31 mouse cellular contexts compared by ENCODE assay signal in the genomic region with DNA sequence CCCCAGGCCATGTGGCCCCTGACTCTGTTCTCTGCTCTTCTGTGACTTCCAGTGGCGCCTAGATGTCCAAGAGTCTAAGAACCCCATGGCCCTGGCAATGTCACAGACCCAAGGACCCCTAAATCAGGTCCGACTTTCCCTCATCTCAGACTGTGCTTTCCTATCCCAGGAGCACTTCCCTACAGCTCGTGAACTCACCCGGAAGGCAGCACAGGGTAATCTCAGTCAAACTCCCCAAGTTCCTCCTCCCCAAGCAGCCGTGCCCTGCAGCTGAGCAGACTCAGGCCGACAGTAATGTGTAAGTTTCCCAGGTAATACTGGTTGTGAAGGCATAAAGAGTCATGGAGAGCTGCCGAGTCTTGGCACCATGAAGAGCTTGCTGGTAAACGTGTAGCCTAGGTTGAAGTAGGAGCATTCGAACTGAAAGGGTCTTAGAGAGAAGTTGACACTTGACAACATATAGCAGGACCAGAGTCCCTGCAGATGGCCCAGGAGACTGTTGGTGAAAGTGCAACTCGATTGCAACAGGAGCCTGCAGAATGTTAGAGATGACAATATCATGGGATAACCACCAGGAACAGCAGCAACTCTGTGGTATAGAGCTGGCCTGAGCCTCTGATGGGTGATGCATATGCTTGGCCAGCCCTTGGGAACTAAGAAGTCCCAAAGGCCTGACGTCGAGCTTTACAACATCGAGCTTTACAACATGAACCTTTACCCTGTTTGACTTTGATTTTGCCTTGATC. TPM values are rescaled to one million over a fixed set of nuclear protein-coding genes. Genes with fewer than 3 reads are reported as not detected.
DNase-seq lines count a peak whose midpoint lies in the region; ATAC-seq and TF ChIP-seq lines count a peak whose summit lies in the region.
"Had no signal": no experiment of that assay in that cellular context is flagged by ENCODE, and none has a peak within 500 bp of the region (broad histone marks: within the 10 kb centered on the region; RNA-seq: fewer than 3 reads in every experiment).

No protein-coding gene starts in this region.

- no peak overlapping the region for H3K4me2 ChIP-seq in heart, embryonic 12.5 days
- no peak overlapping the region for H3K4me2 ChIP-seq in neural tube, embryonic 15.5 days
- H3K4me2 ChIP-seq: embryonic facial prominence, embryonic 15.5 days; heart, embryonic 13.5 days; hindbrain, embryonic 13.5 days had no signal

- H3K79me2 ChIP-seq in liver, adult 2 months (ENCODE audit: control insufficient read depth, insufficient read depth, low read length) = no peaks in the 10 kb centered on the region

- H3K27ac ChIP-seq in heart, embryonic 12.5 days (ENCODE audit: poor library complexity, severe bottlenecking) = no peak overlapping the region
- no peak overlapping the region for H3K27ac ChIP-seq in liver, adult 2 months (replicated peaks; ENCODE audit: insufficient read depth, low read depth, low read length)
- H3K27ac ChIP-seq in neural tube, embryonic 15.5 days (replicated peaks) = no peak overlapping the region
- H3K27ac ChIP-seq: embryonic facial prominence, embryonic 15.5 days; forebrain, embryonic 10.5 days; gastrocnemius, adult 2 months; heart, adult 2 months; heart, embryonic 13.5 days; hindbrain, embryonic 13.5 days had no signal

- H3K9ac ChIP-seq in heart, embryonic 12.5 days = no peak overlapping the region
- no peak overlapping the region for H3K9ac ChIP-seq in liver, adult 2 months (ENCODE audit: low read depth, low read length)
- no peak overlapping the region for H3K9ac ChIP-seq in neural tube, embryonic 15.5 days (replicated peaks)
- H3K9ac ChIP-seq: embryonic facial prominence, embryonic 15.5 days; heart, embryonic 13.5 days; hindbrain, embryonic 13.5 days had no signal

- TF ChIP-seq CTCF in liver, adult 2 months (IDR thresholded peaks at IDR 0.05; ENCODE audit: low read depth, low read length) = no peak

- no peaks in the 10 kb centered on the region for H3K36me3 ChIP-seq in heart, embryonic 12.5 days
- no peaks in the 10 kb centered on the region for H3K36me3 ChIP-seq in liver, adult 2 months (ENCODE audit: control insufficient read depth, insufficient read depth, low read length)
- no peaks in the 10 kb centered on the region for H3K36me3 ChIP-seq in neural tube, embryonic 15.5 days
- H3K36me3 ChIP-seq: embryonic facial prominence, embryonic 15.5 days; forebrain, embryonic 10.5 days; G1E; heart, embryonic 13.5 days; hindbrain, embryonic 13.5 days had no signal

- DNase-seq in heart, adult 11 months = peak; percentile 70
- DNase-seq in liver, adult 2 months (ENCODE audit: extremely low read depth, low read depth, low spot score) = peak; percentile 10
- no peak for DNase-seq in liver
- DNase-seq in neural tube, embryonic 10.5 days (ENCODE audit: extremely low spot score, low spot score) = peak; percentile 9
- no peak for DNase-seq in kidney, postnatal 10 days
- DNase-seq: adrenal gland, adult 8-10 months; adrenal gland, postnatal 36 days; B cell, adult 2 months; cerebellum, adult 11 months; cerebellum, adult 8-10 months; cerebellum, postnatal 14 days; embryo, embryonic 11 days; gastrocnemius, adult 2 months; gastrocnemius, postnatal 36 days; heart, adult 2 months; heart, postnatal 36 days had no signal

- no peaks in the 10 kb centered on the region for H3K27me3 ChIP-seq in heart, embryonic 12.5 days (replicated peaks)
- no peaks in the 10 kb centered on the region for H3K27me3 ChIP-seq in liver, adult 2 months (ENCODE audit: control insufficient read depth, insufficient read depth, low read length)
- H3K27me3 ChIP-seq in neural tube, embryonic 15.5 days (replicated peaks) = no peaks in the 10 kb centered on the region
- H3K27me3 ChIP-seq: embryonic facial prominence, embryonic 15.5 days; heart, embryonic 13.5 days; hindbrain, embryonic 13.5 days had no signal

- no peak for ATAC-seq in heart, embryonic 12.5 days (ENCODE audit: insufficient number of reproducible peaks, low FRiP score)
- ATAC-seq in neural tube, embryonic 15.5 days (ENCODE audit: low FRiP score) = no peak
- peak; percentile 58 for ATAC-seq in megakaryocyte, adult 5-6 weeks (ENCODE audit: poor library complexity, severe bottlenecking)
- ATAC-seq: CD4-positive, CD25-positive, alpha-beta regulatory T cell, adult 4 months; forebrain, embryonic 14.5 days had no signal

- no peaks in the 10 kb centered on the region for H3K4me1 ChIP-seq in heart, embryonic 12.5 days (replicated peaks)
- no peaks in the 10 kb centered on the region for H3K4me1 ChIP-seq in liver, adult 2 months (ENCODE audit: control insufficient read depth, insufficient read depth, low read length)
- H3K4me1 ChIP-seq in neural tube, embryonic 15.5 days = no peaks in the 10 kb centered on the region
- H3K4me1 ChIP-seq: embryonic facial prominence, embryonic 15.5 days; forebrain, embryonic 10.5 days; heart, embryonic 13.5 days; hindbrain, embryonic 13.5 days had no signal

- 62% methylated on average over 13 of the region's 13 CpGs for WGBS in heart, embryonic 12.5 days
- WGBS in liver, adult 2 months = 72% methylated on average over 13 of the region's 13 CpGs
- 80% methylated on average over 13 of the region's 13 CpGs for WGBS in neural tube, embryonic 15.5 days

- no peak for TF ChIP-seq POLR2A in liver, adult 2 months (IDR thresholded peaks at IDR 0.05; ENCODE audit: extremely low read depth, insufficient read depth, low read length)

- no peak overlapping the region for H3K4me3 ChIP-seq in heart, embryonic 12.5 days
- H3K4me3 ChIP-seq in liver, adult 2 months (ENCODE audit: insufficient read depth, low read depth, low read length) = no peak overlapping the region
- H3K4me3 ChIP-seq in neural tube, embryonic 15.5 days (replicated peaks) = no peak overlapping the region
- H3K4me3 ChIP-seq: embryonic facial prominence, embryonic 15.5 days; erythroblast, embryonic 14.5 days; forebrain, embryonic 10.5 days; gastrocnemius, adult 2 months; heart, adult 2 months; heart, embryonic 13.5 days; hindbrain, embryonic 13.5 days had no signal

- no peaks in the 10 kb centered on the region for H3K9me3 ChIP-seq in heart, embryonic 12.5 days (replicated peaks)
- no peaks in the 10 kb centered on the region for H3K9me3 ChIP-seq in neural tube, embryonic 15.5 days (replicated peaks)
- H3K9me3 ChIP-seq: embryonic facial prominence, embryonic 15.5 days; forebrain, embryonic 10.5 days; G1E; heart, embryonic 13.5 days; hindbrain, embryonic 13.5 days had no signal

RNA-seq across cellular contexts. Expression of gene Igll1, which starts 6.9 kb away (rescaled TPM):
- polyA plus RNA-seq in heart, embryonic 12.5 days (2016; fragmentation: Nextera tagmentation; extraction: Ambion mirVana) = 0.15 TPM in 1 of 2 replicates, not detected in the other
- not detected in 2 replicates for total RNA-seq in liver, adult 2 months (2014; rRNA removed)
- polyA plus RNA-seq in liver, adult 2 months (2012; rRNA removed) = not detected in 2 replicates
- 0.57 TPM in 1 of 2 replicates, not detected in the other for polyA plus RNA-seq in neural tube, embryonic 15.5 days (2015; fragmentation: Nextera tagmentation; extraction: Ambion mirVana)
- 1.3 TPM in 1 of 2 replicates, not detected in the other for total RNA-seq in megakaryocyte, adult 5-6 weeks (2015)
- 0.45 and 0.51 TPM in 2 replicates for total RNA-seq in megakaryocyte, adult 5-6 weeks (2017)
- total RNA-seq: adrenal gland, adult 8-10 months; adrenal gland, postnatal 36 days; common myeloid progenitor, adult 5-6 weeks; gastrocnemius, adult 2 months; gastrocnemius, postnatal 36 days; heart, adult 2 months; heart, postnatal 36 days had no signal
- polyA plus RNA-seq: brain, embryonic 14.5 days; CD4-positive, CD25-positive, alpha-beta regulatory T cell, adult 4 months; embryonic facial prominence, embryonic 11.5 days; erythroblast, embryonic 14.5 days; forebrain, embryonic 14.5 days; G1E; heart, adult 2 months; heart, embryonic 13.5 days; heart, postnatal 0 days had no signal

RNA-seq across cellular contexts. Expression of gene Top3b, which starts 13.6 kb away (rescaled TPM):
- polyA plus RNA-seq in heart, embryonic 12.5 days (2016; fragmentation: Nextera tagmentation; extraction: Ambion mirVana) = 44.3 and 49.4 TPM in 2 replicates
- 18.8 and 25.2 TPM in 2 replicates for total RNA-seq in liver, adult 2 months (2014; rRNA removed)
- 31.0 and 40.9 TPM in 2 replicates for polyA plus RNA-seq in liver, adult 2 months (2012; rRNA removed)
- 69.8 and 70.6 TPM in 2 replicates for polyA plus RNA-seq in neural tube, embryonic 15.5 days (2015; fragmentation: Nextera tagmentation; extraction: Ambion mirVana)
- 24.8 and 31.2 TPM in 2 replicates for total RNA-seq in megakaryocyte, adult 5-6 weeks (2015)
- 31.6 and 41.8 TPM in 2 replicates for total RNA-seq in megakaryocyte, adult 5-6 weeks (2017)

RNA-seq across cellular contexts. Expression of gene Vpreb1, which starts 13.7 kb away (rescaled TPM):
- 0.70 and 1.1 TPM in 2 replicates for polyA plus RNA-seq in heart, embryonic 12.5 days (2016; fragmentation: Nextera tagmentation; extraction: Ambion mirVana)
- not detected in 2 replicates for total RNA-seq in liver, adult 2 months (2014; rRNA removed)
- polyA plus RNA-seq in liver, adult 2 months (2012; rRNA removed) = 1.3 and 2.4 TPM in 2 replicates
- 1.5 and 1.6 TPM in 2 replicates for polyA plus RNA-seq in neural tube, embryonic 15.5 days (2015; fragmentation: Nextera tagmentation; extraction: Ambion mirVana)
- total RNA-seq in megakaryocyte, adult 5-6 weeks (2015) = not detected in 2 replicates
- 1.6 TPM in 1 of 2 replicates, not detected in the other for total RNA-seq in megakaryocyte, adult 5-6 weeks (2017)
- total RNA-seq: gastrocnemius, postnatal 36 days; heart, adult 2 months; heart, postnatal 36 days had no signal
- polyA plus RNA-seq: heart, adult 2 months had no signal

RNA-seq across cellular contexts. Expression of gene Spag6l, which starts 27.6 kb away (rescaled TPM):
- 0.12 and 0.15 TPM in 2 replicates for polyA plus RNA-seq in heart, embryonic 12.5 days (2016; fragmentation: Nextera tagmentation; extraction: Ambion mirVana)
- not detected in 2 replicates for total RNA-seq in liver, adult 2 months (2014; rRNA removed)
- not detected in 2 replicates for polyA plus RNA-seq in liver, adult 2 months (2012; rRNA removed)
- 13.9 and 16.3 TPM in 2 replicates for polyA plus RNA-seq in neural tube, embryonic 15.5 days (2015; fragmentation: Nextera tagmentation; extraction: Ambion mirVana)
- not detected in 2 replicates for total RNA-seq in megakaryocyte, adult 5-6 weeks (2015)
- not detected in 2 replicates for total RNA-seq in megakaryocyte, adult 5-6 weeks (2017)
- total RNA-seq: gastrocnemius, adult 2 months; gastrocnemius, postnatal 36 days had no signal
- polyA plus RNA-seq: CD4-positive, CD25-positive, alpha-beta regulatory T cell, adult 4 months; erythroblast, embryonic 14.5 days; G1E had no signal

RNA-seq across cellular contexts. Expression of gene Ppm1f, which starts 39.4 kb away (rescaled TPM):
- polyA plus RNA-seq in heart, embryonic 12.5 days (2016; fragmentation: Nextera tagmentation; extraction: Ambion mirVana) = 36.1 and 37.6 TPM in 2 replicates
- total RNA-seq in liver, adult 2 months (2014; rRNA removed) = 12.2 and 15.4 TPM in 2 replicates
- polyA plus RNA-seq in liver, adult 2 months (2012; rRNA removed) = 11.0 and 11.2 TPM in 2 replicates
- polyA plus RNA-seq in neural tube, embryonic 15.5 days (2015; fragmentation: Nextera tagmentation; extraction: Ambion mirVana) = 25.6 and 27.8 TPM in 2 replicates
- 1.6 and 2.6 TPM in 2 replicates for total RNA-seq in megakaryocyte, adult 5-6 weeks (2015)
- total RNA-seq in megakaryocyte, adult 5-6 weeks (2017) = 6.5 and 7.9 TPM in 2 replicates

Comparison
In these comparisons a context has a peak if more than half of its experiments do, and no peak if none do; other contexts are left out.
1. DNase-seq: peak in heart, adult 11 months (single experiment), liver, adult 2 months (single experiment) and neural tube, embryonic 10.5 days (single experiment); none in liver (single experiment) and kidney, postnatal 10 days (single experiment).